Mouse (Mus musculus) monocyte, adult 5-6 weeks (primary cell): ENCODE data around the gene Filip1. TPM values are rescaled to one million over a fixed set of nuclear protein-coding genes. Genes with fewer than 3 reads are reported as not detected.

Experiments used
- total RNA-seq: library from RNA; stranded (forward); fragments of 200-1000, 200-491, 200-594 nt; gene quantifications from 3 replicates; pipeline ENCODE4 v1.2.3, GENCODE M21; 2017

The Filip1 gene
- total RNA-seq, 1 experiment from 2014 or later: not detected

Other genes starting within 250 kb of the Filip1 start
- gene Tmem30a, start 219.3 kb downstream of the Filip1 start, total RNA-seq: 145 to 184 TPM (median 151 TPM) in 3 replicates
- 158 to 223 TPM (median 179 TPM) in 3 replicates for gene Senp6, start 54.1 kb upstream of the Filip1 start, total RNA-seq
- gene Myo6, start 152.2 kb upstream of the Filip1 start, total RNA-seq: 19.1 to 66.2 TPM (median 33.2 TPM) in 3 replicates